Mouse (Mus musculus) small intestine, adult 2 months (tissue): ENCODE results near the gene Myo18a. TPM values are rescaled to one million over a fixed set of nuclear protein-coding genes. Genes with fewer than 3 reads are reported as not detected.

ENCODE experiments used
- H3K27ac ChIP-seq: fragments of 200-500 bp; 2 replicates; pipeline ENCODE4 v1.5.1; 2012; ENCODE audit warnings: low read depth, low read length, control low read depth, inconsistent platforms; ENCODE audit not compliant: insufficient read depth
- H3K27me3 ChIP-seq: fragments of 200-500 bp; 2 replicates; pipeline ENCODE4 v1.6.1; 2012; ENCODE audit warnings: mild to moderate bottlenecking, moderate library complexity, low read length, inconsistent platforms; ENCODE audit not compliant: control insufficient read depth, insufficient read depth
- H3K36me3 ChIP-seq: fragments of 200-500 bp; 2 replicates; pipeline ENCODE4 v1.6.1; 2012; ENCODE audit warnings: mild to moderate bottlenecking, low read length, control low read depth, inconsistent platforms; ENCODE audit not compliant: control insufficient read depth, insufficient read depth
- H3K4me1 ChIP-seq: fragments of 200-500 bp; 2 replicates; pipeline ENCODE4 v1.6.1; 2012; ENCODE audit warnings: low read length, inconsistent platforms, mixed read lengths; ENCODE audit not compliant: control insufficient read depth, insufficient read depth, insufficient read length
- H3K4me3 ChIP-seq: fragments of 200-500 bp; 2 replicates; pipeline ENCODE4 v1.5.1; 2012; ENCODE audit warnings: low read depth, mild to moderate bottlenecking, control low read depth, inconsistent platforms, low read length, moderate library complexity
- CTCF ChIP-seq: fragments of 200-500 bp; IDR thresholded peaks from 2 replicates; pipeline ENCODE4 v1.5.1; 2012; ENCODE audit warnings: low read depth, mild to moderate bottlenecking, control low read depth, inconsistent platforms, low read length, moderate library complexity, mixed read lengths; ENCODE audit not compliant: insufficient replicate concordance, insufficient read length; ENCODE audit errors: extremely low read depth
- POLR2A ChIP-seq: fragments of 200-500 bp; IDR thresholded peaks from 2 replicates; pipeline ENCODE4 v1.6.1; 2012; ENCODE audit warnings: low read depth, mild to moderate bottlenecking, control low read depth, inconsistent platforms, low read length, moderate library complexity
- WGBS: fragments of 180-500 bp; shearing (Covaris S2); methylation state at CpG from one replicate; pipeline ENCODE4 v1.1.7; 2018; 5-methylcytosine and 5-hydroxymethylcytosine counted together
- polyA plus RNA-seq: library from polyadenylated mRNA; depleted of rRNA; stranded (reverse); fragments of >200 nt; gene quantifications from 2 replicates; pipeline ENCODE4 v1.2.3, GENCODE M21; 2012

The Myo18a gene
- polyA plus RNA-seq, 1 experiment, result 149 TPM

DNA sequence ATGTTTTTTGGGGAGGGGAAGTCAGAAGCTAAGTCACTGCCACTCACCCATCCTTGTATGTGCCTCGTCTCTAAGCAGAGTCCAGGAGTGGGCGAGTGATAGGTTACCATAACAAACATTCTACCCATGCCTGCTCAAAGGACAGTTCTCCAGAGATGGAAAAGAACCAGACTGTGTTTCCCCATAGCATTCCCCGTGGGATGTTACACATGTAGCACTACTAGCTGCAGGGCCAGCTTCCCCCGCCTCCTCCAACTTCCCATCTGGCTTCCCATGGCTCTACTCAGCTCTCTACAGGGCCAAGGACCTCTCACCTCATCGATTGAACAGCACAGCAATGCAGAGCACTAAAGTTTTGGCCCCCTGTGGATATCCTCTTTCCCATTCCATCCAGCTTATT lies 32.2 kb downstream of the Myo18a start:
- TF ChIP-seq POLR2A (no peak), CTCF (no peak)
- no peak overlapping the region for H3K27ac ChIP-seq
- 0 out of 2 replicates have a peak, but pooled peaks cover 7% of the 10 kb centered on the region for H3K36me3 ChIP-seq

DNA sequence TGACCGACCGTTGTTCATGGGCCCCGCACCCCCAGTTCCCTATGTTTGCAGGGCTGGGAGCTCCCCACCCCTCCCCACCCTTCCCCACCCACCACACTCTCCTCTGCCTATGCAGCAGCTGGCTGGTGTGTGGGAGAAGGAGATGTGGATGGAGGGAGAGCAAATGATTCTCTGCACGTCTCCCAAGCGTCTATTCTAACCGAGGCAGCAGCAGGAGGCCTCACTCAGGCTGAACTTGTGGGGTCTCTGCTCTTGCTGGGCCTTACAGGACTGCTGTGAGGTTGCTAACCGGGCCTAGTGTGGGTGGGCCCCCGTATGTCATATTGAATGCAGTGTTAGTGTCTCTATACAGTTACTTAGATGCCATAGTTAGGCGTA lies 37.4 kb downstream of the Myo18a start:
- H3K4me1 ChIP-seq, result peaks cover 8% of the 10 kb centered on the region
- no peak overlapping the region for H3K27ac ChIP-seq
- no peak overlapping the region for H3K4me3 ChIP-seq
- H3K27me3 ChIP-seq, result no peaks in the 10 kb centered on the region
- WGBS, result 77% methylated on average over 9 of the region's 9 CpGs
- H3K36me3 ChIP-seq, result 0 out of 2 replicates have a peak, but pooled peaks cover 2% of the 10 kb centered on the region
- TF ChIP-seq POLR2A (no peak), CTCF (no peak)

More for the DNA sequence above, 32.2 kb downstream of the Myo18a start:
- no peaks in the 10 kb centered on the region for H3K27me3 ChIP-seq
- no peak overlapping the region for H3K4me3 ChIP-seq
- WGBS, result 74% methylated on average over 5 of the region's 5 CpGs
- H3K4me1 ChIP-seq, result peaks cover 14% of the 10 kb centered on the region

DNA sequence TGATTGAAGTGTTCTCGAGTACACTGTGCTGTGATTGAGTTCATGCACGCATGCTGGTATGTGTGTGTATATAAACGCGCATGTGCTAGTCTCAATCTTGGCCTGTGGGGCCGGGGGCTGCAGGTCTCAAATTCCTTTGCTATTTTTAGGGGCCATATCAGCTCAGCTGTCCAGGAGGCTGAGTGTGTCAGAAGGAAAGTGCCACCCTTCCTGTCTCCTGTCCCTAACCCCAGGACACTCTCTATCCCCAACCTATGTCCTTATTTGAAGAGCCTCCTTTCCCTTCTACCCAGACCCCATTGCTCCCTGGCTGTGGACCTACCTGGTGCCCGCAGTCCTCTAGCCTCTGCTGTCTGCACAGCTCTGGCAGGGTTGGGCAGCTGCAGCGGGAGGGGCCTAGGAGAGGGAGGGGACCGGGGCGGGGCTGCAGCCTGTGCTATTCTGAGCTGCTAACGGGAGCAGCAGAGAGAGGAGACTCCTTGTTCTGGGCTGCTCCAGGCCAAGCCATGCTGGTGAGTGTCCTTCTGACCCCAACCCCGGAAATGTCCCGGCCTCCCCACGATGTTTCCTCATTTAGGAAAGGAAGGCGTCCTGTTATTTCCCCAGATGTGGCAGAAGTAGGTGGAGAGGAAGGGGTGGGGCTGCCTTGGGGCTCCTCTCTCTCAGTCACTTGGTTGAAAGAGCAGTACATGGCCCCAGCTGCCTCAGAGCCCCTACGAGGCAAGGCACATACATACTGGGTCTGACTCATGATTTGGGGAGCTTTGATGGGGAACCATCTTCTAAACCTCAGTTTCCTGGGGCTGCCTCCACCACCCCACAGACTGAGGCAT lies 38.0 kb downstream of the Myo18a start:
- WGBS, result 24% methylated on average over 15 of the region's 15 CpGs
- TF ChIP-seq POLR2A (no peak), CTCF (no peak)
- Histone ChIP-seq H3K4me1 (peaks cover 8% of the 10 kb centered on the region), H3K27ac (peak overlapping the region; percentile 7; the same call in 1 of the 2 replicates), H3K27me3 (no peaks in the 10 kb centered on the region), H3K36me3 (no peaks in the 10 kb centered on the region), H3K4me3 (peak overlapping the region; percentile 47)

- no peak for TF ChIP-seq POLR2A
- no peak for TF ChIP-seq CTCF
- Histone ChIP-seq H3K27me3 (no peaks in the 10 kb centered on the region), H3K4me3 (peak overlapping the region; percentile 25), H3K4me1 (peaks cover 8% of the 10 kb centered on the region), H3K27ac (peak overlapping the region; percentile 25; the same call in 1 of the 2 replicates), H3K36me3 (0 out of 2 replicates have a peak, but pooled peaks cover 2% of the 10 kb centered on the region)
- WGBS, result 56% methylated on average over 9 of the region's 9 CpGs
Observed at GRCm38 (mm10) chr11:77802341-77802865, 39.4 kb downstream of the Myo18a start.

GRCm38 (mm10) chr11:77806218-77806617 lies 43.2 kb downstream of the Myo18a start:
- H3K36me3 ChIP-seq, result 0 out of 2 replicates have a peak, but pooled peaks cover 2% of the 10 kb centered on the region
- WGBS, result 41% methylated on average over 2 of the region's 2 CpGs
- H3K4me1 ChIP-seq, result peaks cover 2% of the 10 kb centered on the region; the same call in 1 of the 2 replicates
- TF ChIP-seq CTCF, result no peak
- TF ChIP-seq POLR2A, result no peak
- H3K27ac ChIP-seq, result no peak overlapping the region
- H3K27me3 ChIP-seq, result no peaks in the 10 kb centered on the region
- H3K4me3 ChIP-seq, result no peak overlapping the region

GRCm38 (mm10) chr11:77806855-77807254 lies 43.8 kb downstream of the Myo18a start:
- Histone ChIP-seq H3K4me1 (peaks cover 2% of the 10 kb centered on the region; the same call in 1 of the 2 replicates), H3K27me3 (no peaks in the 10 kb centered on the region), H3K27ac (no peak overlapping the region), H3K4me3 (no peak overlapping the region), H3K36me3 (peaks cover 2% of the 10 kb centered on the region; the same call in 1 of the 2 replicates)
- 84% methylated on average over 6 of the region's 6 CpGs for WGBS
- TF ChIP-seq CTCF (no peak), POLR2A (no peak)

- H3K4me3 ChIP-seq, result no peak overlapping the region
- no peak overlapping the region for H3K27ac ChIP-seq
- 67% methylated on average over 5 of the region's 5 CpGs for WGBS
- H3K36me3 ChIP-seq, result peaks cover 2% of the 10 kb centered on the region; the same call in 1 of the 2 replicates
- no peaks in the 10 kb centered on the region; the same call in 1 of the 2 replicates for H3K4me1 ChIP-seq
- TF ChIP-seq POLR2A (no peak), CTCF (no peak)
- H3K27me3 ChIP-seq, result no peaks in the 10 kb centered on the region
Observed at GRCm38 (mm10) chr11:77808051-77808465, 45.0 kb downstream of the Myo18a start.
